Mouse (Mus musculus): Measurements from ENCODE around the gene Grip1. TPM values are rescaled to one million over a fixed set of nuclear protein-coding genes. Genes with fewer than 3 reads are reported as not detected.

Gene Grip1
- polyA plus RNA-seq, 1 experiment from 2014 or later: 0.92 TPM

- no peak for DNase-seq (ENCODE audit: low spot score)
Measured at GRCm38 (mm10) chr10:119935231-119935630, 481.6 kb downstream of the Grip1 start.

GRCm38 (mm10) chr10:119937481-119937880, 483.9 kb downstream of the Grip1 start:
- no peak for DNase-seq (ENCODE audit: low spot score)

DNA sequence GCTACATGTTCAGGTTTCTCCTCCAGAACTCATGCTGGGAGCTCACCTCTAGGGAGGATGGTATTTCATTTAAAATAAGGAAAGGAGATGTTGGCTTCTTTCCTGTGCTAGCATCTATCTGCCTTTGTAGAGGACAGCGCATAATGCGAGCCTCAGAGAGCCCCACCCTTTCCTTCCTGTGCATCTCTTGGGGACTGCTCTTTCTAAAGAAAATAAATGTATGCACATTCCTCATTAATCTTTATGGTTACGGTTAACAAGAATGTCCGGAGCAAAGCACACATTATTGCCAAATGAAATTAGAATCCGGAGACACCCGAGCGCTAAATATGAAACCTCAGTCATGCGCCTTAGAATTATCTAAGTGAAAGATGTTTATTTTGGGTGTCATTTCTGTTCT, 490.3 kb downstream of the Grip1 start:
- no peak for DNase-seq (ENCODE audit: low spot score)

DNA sequence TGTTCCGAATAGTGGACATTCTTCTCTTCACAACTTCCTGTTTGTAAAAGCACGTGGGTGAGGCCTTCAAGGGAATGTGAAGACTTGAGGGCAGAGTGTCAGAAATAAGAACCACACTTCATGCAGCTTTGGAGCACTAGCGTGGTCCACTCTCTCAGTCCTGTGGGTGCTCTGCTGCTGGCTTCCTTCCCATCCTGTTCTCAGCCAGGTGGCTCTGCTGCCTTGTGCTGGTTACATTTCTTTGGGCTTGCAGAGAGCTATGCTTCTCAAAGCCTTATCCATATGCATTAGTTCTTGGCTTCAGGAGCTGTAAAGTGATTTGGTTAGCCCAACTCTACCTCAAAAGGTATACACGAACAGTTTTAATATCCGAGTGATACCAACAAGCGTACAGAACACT, 497.8 kb downstream of the Grip1 start:
- DNase-seq (ENCODE audit: low spot score): no peak

GRCm38 (mm10) chr10:119957260-119957955, 503.8 kb downstream of the Grip1 start:
- no peak for DNase-seq (ENCODE audit: low spot score)

- DNase-seq (ENCODE audit: low spot score): no peak
Measured at GRCm38 (mm10) chr10:119960915-119961314, 507.3 kb downstream of the Grip1 start.

DNA sequence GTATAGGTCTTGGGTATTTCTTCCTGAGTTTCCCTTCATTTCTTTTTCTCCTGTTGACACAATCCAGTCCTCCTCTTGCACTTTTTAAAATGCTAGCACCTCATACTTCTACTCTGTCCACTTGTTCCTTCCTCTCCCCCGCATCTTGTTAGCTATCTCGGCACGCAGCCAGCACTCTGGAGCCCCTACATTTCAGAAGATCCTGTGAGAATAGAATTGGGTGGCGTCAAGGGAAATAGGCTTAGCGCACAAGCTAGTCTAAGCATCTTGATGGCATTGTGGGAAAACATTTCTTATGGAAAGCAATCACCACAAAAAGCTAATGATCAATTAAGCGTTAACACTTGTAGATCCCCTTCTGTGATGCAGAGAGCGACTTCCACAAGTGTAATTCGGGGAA, 512.7 kb downstream of the Grip1 start:
- no peak for DNase-seq (ENCODE audit: low spot score)

- no peak for DNase-seq (ENCODE audit: low spot score)
Measured at GRCm38 (mm10) chr10:119979396-119979795, 525.8 kb downstream of the Grip1 start.

DNA sequence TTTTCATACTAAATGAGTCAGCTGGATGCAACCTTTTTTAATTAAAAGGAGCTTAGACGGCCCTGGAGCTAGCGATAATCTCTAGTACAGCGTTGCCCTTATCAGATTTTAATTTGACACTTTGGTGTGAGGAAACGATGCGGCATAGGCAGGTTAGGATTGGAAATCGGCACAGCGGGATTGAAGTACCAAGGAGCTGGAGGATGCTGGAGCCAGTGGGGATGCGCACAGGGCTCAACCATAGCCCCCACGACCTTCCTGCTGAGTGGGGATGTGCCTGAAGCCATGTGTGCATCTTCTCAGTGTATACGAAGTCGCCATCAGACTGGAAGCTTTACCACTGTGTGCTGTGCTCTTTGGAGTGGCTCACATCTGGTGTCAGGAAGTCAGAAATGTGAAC, 526.4 kb downstream of the Grip1 start:
- no peak for DNase-seq (ENCODE audit: low spot score)

DNA sequence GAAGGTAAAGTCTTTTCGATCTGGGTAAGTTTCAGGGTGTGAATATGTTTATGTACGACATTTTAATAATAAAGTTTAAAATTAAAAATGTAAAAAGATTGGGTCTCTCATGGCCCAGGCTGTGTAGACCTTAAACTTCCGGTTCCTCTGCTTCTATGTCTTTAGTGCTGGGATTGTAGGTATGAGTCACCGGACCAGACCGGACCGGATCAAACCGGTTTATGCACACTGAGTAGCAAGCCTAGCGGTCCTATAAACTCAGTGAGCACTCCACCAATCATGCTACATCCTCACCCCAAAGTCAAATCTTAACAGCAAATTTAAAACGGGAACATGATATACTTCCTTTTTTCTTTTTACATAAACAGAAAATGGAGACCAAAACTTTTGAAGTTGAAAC, 530.7 kb downstream of the Grip1 start:
- no peak for DNase-seq (ENCODE audit: low spot score)

DNA sequence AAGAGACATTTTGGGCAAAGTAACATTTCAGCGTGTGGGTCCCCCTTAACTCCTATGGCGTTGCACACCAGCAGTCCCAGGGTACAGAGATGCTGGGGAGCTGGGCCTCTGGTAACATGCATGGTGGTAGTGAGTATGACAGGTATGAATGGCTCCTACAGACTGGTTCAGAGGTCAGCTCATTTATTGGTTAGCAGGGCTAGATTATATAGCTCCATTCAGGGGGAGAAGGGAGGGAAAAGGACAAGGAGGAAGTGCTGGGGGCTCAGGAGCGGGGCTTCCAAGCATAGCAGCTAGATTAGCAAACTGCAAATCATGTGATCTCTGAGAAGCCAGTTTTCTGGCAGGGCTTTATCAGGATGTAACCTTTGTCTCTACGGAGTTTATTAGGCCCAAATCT, 544.8 kb downstream of the Grip1 start:
- DNase-seq (ENCODE audit: low spot score): no peak

- DNase-seq (ENCODE audit: low spot score): no peak
Measured at GRCm38 (mm10) chr10:120002149-120002548, 548.5 kb downstream of the Grip1 start.

GRCm38 (mm10) chr10:120004096-120004495, 550.5 kb downstream of the Grip1 start:
- no peak for DNase-seq (ENCODE audit: low spot score)

- no peak for DNase-seq (ENCODE audit: low spot score)
Measured at GRCm38 (mm10) chr10:120005581-120005980, 552.0 kb downstream of the Grip1 start.

DNA sequence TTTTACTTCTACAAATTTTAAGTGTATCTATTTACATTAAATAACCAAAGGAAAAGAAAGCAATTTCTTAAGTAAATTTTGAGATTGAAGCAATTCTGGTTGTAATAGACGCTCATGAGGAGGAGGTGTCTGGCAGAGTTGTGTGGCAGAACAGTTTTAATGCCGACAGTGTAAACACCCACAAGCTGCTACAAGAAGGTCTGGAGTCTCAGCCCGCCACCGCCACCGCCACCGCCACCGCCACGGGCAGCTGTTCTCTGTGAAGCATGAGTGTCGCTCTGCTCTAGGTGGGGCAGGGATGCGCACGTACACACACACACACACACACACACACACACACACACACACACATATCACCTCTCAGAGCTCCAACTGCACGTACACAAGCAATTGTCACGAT, 558.7 kb downstream of the Grip1 start:
- DNase-seq (ENCODE audit: low spot score): no peak

DNA sequence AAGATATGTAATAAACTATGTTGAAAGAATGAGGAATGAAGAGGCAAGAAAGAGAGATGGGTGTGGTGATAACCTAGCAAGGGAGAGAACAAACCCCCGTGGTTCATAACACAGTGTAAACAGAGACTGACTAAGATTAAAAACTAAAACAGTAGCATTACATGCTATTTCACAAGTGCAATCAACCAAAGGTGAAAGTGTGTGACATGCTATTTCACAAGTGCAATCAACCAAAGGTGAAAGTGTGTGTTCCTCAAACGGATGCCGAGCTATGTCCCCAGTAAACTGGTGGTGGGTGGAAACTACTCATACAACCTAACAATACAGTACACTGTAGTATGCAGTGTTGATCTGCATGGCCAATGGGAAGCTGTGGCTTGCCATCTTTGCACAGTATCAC, 561.5 kb downstream of the Grip1 start:
- no peak for DNase-seq (ENCODE audit: low spot score)

DNA sequence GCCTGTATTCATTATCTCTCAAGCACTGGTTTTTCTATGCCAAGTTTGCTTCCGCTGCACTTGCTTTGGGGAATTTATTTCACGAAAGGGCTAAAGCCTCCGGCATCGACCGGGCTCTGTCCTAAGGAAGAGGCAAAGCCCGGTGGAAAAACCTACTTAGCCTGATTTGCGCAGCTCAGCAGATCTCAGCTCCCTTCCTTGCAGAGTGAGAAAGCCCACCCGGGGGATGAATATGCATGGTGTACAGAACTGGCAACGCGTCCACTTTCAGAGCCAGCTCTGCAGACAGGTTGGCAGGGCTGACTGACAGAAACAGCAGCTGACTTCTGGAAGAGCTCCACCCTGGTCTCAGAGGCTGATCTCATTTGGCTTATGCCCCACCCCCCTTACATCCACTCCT, 572.8 kb downstream of the Grip1 start:
- no peak for DNase-seq (ENCODE audit: low spot score)

DNA sequence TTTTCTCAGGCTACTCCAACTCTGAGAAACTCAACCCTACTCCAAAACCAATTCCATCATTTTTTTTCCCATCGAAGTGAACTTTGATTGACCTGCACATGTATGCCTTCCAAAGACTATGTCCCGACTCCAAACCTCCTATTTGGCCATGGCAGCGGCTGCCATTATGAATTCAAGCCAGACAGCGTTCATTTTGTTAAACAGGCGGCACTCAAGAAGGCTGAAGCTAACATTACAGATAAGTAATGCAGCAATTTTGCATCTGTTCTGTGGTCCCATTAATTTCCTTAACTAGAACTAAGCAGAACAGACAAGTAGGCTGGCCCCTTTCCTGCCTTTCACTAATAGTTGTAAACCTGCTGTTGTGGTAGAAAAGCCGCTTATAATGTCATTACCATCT, 577.3 kb downstream of the Grip1 start:
- DNase-seq (ENCODE audit: low spot score): no peak

DNA sequence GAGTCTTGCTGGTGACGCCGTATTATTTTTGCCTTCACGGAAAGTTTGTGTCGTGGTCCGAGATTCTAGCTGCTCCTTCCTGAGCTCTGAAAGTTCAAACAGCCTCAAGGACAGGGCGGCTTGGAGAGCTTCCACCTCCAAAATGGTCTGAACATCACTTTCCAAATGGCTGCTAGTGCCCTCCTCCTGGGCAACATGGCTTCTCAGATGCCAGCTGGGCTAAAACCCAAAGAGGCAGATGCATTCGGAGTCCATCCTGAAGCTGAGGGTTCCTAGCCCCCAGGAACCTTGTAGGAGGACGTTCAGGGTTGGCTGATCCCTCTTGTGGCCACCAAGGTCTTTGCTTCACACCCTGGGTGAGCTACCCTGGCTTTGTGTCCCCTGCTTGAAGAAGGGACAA, 577.7 kb downstream of the Grip1 start:
- no peak for DNase-seq (ENCODE audit: low spot score)

DNA sequence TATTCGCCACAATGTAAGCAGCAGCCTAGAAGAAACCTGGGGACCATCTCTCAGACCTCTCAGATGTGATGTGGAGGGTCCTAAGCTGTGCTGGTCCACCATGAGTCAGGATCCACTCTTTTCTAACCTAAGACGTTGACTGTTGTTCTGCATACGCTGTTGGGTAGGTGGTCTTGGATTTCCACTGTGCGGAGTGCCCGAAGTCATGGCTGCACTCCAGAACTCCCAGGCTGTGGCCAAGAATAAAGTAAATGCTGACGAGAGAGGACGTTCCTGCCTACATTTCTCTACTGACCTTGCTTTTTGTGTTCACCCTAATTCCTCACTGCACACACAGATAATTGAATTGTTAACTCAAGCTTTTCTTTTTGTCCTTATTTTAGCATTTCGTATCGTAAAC, 580.2 kb downstream of the Grip1 start:
- no peak for DNase-seq (ENCODE audit: low spot score)

DNA sequence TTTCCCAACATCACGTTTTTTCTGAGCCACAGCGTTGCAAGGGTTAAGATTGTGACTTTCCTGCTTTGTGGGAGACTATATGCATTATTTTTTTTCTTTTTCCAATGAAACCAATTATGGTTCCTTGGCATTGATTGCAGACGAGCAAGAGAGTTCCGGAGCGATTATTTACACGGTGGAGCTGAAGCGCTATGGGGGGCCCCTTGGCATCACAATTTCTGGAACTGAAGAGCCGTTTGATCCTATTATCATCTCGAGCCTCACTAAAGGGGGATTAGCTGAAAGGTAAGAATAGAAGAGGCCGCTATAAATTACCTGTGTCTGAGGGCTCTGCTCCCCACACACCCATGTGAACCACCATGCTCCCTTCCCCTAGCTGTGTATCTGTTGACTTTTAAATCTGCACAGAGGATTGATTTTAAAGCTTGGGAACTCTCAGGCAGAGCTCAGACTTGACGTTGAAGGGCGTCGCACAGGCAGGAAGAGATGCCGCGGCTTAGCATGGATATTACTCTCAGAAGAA, 581.6 kb downstream of the Grip1 start:
- no peak for DNase-seq (ENCODE audit: low spot score)

GRCm38 (mm10) chr10:120035824-120036223, 582.2 kb downstream of the Grip1 start:
- no peak for DNase-seq (ENCODE audit: low spot score)

DNA sequence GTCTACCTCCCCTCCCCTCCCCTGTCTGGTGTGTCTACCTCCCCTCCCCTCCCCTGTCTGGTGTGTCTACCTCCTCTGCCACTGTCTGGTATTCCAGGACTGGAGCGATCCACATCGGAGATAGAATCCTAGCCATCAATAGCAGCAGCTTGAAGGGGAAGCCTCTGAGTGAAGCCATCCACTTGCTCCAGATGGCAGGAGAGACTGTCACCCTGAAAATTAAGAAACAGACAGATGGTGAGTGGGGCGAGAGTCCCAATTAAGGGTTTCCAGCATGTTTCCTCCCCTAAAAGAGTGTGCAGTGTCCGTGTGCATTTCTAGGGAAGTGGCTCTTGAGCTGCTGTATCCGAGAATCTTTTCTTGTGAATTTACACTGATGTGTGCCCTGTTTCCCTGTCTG, 584.6 kb downstream of the Grip1 start:
- no peak for DNase-seq (ENCODE audit: low spot score)

DNA sequence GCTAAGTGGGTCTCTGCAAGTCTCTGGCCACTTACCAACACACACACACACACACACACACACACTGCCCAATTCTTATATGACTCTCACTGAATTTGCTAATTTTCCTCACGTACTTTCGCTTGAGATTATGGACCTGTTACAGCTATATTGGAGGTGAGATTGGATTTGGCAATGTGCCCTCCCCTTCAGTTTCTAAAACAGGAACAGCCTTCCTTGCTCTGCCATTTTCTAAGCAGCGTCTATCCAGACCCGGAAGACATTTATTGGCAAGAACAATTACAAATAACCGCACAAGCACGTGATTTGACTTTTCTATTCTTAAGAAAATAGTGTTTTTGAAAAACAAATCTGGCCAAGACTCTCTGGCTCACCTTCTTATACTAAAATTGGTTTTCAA, 590.6 kb downstream of the Grip1 start:
- DNase-seq (ENCODE audit: low spot score): no peak

All from thymus, postnatal 0 days (tissue).